Mouse (Mus musculus) left cerebral cortex, postnatal 10 days (tissue): ENCODE data around the gene Slc35b2. TPM values are rescaled to one million over a fixed set of nuclear protein-coding genes. Genes with fewer than 3 reads are reported as not detected.

Experiments
- DNase-seq, 2 experiments: peaks; one replicate each; pipeline ENCODE4 v3.0.0; 2021 to 2022; ENCODE audit warnings: low spot score in 2 of 2, mixed read lengths in 1 of 2; ENCODE audit errors: extremely low spot score in 1 of 2
- intact Hi-C: fragments of 180-260 bp; cut with DNase I; formaldehyde crosslinking; loops from one replicate; pipeline ENCODE4 v1.15.1; 2025
- total RNA-seq, 2 experiments: library from RNA; stranded (reverse); gene quantifications; 2 replicates each; pipeline ENCODE4 v1.2.3; 2021

The Slc35b2 gene
- 10 to 100 TPM; 43.8 to 46.7 TPM for total RNA-seq

DNA sequence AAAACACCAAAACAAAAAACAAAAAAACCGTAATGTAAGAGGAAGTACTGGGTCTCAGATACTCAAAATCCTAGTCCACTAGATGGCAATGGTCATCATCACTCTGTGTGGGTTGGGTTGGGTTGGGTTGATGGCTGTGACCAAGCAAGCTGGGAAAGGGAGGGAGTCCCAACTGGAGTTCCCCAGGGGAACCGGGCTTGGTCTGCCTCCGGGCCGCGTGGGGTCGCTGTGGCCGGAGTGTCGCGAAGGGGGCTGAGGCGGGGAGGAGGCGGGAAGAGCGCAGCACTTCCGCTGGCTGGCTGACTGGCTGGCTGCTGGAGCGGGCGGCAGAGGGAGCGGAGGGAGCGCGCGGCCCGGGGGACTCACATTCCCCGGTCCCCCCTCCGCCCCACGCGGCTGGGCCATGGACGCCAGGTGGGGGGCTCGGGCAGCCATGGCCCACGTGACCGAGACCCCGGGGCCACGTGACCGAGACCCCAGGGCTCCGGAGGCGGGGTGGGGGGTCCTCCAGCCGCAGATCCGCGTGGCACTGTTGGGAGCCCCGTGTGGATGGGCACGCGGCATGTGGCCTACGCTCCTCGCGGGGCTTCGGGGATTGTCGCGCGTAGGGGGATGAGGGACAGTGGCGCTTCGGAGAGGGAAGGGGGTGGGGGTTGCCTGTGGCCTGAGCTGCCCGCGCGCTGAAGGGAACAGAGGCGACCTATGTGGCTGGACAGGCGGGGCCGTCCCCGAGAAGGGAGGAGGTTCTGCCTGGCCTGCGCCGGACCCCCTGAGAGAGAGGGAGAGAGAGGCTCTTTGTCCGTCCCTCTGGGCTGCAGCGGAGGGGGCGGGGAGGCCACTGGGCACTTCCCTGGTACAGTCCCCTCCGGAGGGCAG lies at the start of gene Slc35b2:
Gene Slc35b2, plus strand, starts transcription at position 220 of the 876 bp plus-strand sequence.
- DNase-seq = peak; percentile 87 to 96
- intact Hi-C loops = loop anchor here (1.0 kb wide), 1 partner anchor 8 kb away; no protein-coding TSS in a partner anchor

DNA sequence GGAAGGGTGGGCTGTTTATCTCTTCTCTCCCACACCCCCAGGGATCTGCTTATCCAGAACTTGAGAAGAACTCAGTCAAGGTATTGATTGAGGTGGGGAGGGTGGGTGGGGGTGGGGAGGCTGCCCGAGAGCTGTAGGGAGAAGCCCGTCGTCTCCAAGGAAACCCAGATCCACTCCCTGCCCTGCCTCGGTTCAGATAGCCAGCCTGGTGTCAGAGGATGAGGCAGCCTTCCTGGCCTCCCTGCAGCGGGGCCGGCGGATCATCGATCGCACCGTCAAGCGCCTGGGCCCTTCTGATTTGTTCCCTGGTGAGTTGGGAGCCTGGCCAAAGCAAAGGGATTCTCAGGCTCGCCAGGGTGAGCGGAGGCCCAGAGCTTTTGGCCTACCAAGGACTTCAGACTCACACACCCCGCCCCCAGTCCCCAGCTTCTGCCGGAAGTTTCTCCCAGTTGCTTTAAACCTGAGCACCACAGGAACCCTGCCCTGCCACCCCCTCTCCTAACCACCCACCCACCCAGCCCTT lies 48.4 kb upstream of the Slc35b2 start:
- no peak for DNase-seq
- intact Hi-C loops = no loop called here

DNA sequence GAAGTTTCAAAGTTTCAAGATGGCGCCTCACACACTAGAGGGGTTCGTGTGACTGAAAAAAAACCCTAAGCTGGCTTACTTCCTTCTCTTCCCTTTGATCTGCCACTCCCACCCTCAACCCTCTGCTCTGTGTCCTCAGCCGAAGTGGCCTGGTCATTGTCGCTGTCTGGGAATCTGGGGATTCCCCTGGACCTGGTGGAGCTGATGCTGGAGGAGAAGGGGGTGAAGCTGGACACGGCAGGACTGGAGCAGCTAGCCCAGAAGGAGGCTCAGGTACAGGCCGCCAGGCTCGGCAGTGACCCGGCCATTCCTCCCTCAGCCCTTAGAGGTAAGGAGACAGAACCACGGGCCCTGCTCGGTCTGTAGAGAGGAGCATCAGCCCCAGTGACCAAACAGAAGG lies 47.9 kb upstream of the Slc35b2 start:
- DNase-seq = peak in 1 of 2 experiments; percentile 26
- intact Hi-C loops = loop anchor here (1.0 kb wide), 1 partner anchor 36 kb away; no protein-coding TSS in a partner anchor

DNA sequence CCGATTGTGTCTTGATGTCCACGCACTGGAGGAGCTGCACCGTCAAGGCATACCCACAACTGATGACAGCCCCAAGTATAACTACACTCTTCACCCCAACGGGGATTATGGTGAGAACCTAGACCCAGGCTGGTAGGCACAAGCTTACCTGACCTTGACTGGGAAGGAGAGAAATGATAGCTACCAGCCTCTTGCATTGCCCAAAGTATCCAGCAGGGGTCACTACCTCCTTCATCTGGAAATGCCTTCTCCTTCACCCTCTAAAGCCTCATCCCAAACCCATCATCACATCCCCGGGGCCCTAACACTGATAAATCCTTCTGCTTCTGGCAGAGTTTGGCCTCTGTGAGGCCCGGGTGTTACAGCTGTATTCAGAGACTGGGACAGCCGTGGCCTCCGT lies 47.2 kb upstream of the Slc35b2 start:
- intact Hi-C loops = loop anchor here (1.0 kb wide), 1 partner anchor 36 kb away; no protein-coding TSS in a partner anchor
- DNase-seq = peak; percentile 73 to 74

DNA sequence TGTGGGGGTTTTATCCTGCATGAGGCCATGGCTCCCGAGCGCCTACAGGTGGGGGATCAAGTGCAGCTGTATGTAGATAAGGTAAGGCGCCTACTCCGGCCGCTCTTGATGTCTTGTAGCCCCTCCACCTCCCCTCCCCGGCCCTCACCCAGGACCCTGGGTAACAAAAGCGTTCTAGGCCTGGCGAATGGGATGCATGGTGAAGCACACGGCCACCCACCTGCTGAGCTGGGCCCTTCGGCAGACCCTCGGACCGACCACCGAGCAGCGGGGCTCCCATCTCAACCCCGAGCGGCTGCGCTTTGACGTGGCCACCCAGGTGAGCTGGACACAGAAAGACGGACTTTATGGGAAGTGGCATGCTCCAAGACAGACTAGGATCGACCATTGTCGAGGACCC lies 46.5 kb upstream of the Slc35b2 start:
- peak in 1 of 2 experiments; percentile 29 for DNase-seq
- intact Hi-C loops = no loop called here

DNA sequence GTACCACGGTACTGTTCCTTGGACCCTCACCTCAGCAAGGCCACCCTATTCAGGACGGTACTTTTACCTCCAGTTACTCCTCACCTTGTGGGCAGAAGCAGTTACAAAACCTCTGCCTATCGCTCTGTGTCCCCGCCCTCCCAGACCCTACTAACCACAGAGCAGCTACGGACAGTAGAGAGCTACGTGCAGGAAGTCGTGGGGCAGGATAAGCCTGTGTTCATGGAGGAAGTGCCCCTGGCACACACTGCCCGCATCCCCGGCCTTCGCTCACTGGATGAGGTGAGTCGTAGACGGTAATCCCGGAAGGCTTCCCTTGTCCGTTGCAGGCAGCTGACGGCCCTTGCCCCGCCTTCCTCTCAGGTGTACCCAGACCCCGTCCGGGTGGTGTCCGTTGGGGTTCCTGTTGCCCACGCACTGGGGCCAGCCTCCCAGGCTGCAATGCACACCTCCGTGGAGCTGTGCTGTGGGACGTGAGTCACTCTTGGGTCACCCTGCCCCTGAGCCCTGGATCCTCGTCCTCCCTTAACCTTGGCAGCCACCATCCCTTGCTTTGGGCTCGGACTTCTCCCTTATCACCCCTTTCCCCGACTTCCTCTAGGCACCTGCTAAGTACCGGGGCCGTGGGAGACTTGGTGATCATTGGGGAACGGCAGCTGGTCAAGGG lies 46.0 kb upstream of the Slc35b2 start:
- intact Hi-C loops = no loop called here
- peak in 1 of 2 experiments; percentile 27 for DNase-seq

DNA sequence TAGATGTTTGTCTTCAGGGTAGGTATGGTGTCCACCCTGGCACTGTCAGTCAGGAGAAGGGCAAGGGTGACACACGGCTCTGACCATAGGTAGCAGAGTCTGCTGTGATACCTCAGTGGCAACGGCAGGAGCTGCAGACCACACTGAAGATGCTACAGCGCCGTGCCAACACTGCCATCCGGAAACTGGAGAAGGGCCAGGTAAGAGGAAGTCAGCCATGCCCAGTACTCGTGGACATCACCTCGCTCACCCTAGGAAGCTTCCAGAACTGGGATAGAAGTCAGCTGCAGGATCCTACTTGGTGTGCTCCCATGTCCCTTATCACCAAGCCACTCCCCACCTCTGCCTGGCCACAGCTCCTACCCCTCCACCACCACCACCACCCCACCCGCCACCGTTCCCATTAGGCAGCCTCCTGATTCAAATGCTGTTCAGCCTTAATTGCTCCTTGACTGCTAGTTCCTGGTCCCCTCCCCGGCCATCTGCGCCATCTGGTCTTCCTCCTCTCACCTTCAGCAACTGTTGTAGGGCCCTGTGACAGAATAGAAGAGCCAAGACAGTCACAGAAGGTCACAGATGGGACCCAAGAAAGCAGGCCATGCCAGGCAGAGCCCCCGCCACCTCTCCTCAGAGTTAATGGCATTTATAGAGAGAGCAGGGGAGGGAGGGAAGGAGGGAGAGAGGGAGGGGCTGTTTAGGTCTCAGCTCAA lies 44.8 kb upstream of the Slc35b2 start:
- intact Hi-C loops = no loop called here
- no peak for DNase-seq

DNA sequence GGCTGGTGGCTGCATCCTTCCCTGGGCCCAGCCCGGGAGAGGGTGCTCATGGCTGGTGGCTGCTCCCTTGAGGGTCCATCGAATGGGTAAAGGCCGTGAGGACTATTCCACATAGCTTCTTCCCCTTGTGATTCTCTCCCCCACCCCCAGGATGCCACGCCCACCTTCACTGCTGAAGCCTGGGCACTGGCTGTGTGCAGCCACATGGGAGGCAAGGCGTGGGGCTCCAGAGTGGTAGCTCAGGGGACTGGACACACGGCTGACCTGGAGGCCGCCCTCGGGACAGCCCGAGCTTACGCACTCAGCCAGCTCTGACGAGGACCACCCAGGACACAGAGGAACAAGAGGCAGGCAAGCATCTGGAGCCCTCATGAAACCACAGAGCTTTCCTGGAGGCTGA lies 43.5 kb upstream of the Slc35b2 start:
- DNase-seq = peak in 1 of 2 experiments; percentile 30
- intact Hi-C loops = no loop called here

DNA sequence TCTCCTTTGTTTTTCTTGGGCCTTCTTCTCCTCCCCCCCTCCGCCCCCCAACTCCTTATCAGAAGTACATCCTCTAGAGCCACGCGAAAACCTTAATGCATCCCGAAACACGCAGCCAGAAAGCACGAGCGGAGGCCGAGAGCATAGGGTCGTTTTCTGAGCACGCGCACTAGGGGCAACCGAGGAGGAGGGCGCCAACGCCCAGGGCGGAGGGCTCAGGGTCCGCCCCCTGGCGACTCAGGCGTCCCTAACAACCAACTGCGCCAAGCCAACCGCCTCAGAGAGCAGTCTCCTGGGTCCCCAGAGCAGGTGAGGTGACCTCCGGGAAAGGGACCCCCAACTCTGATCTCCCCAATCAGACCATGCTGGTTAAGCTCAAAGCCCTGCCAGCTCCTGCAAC lies 40.4 kb upstream of the Slc35b2 start, which contains the start of gene Tcte1:
Gene Tcte1, plus strand, starts transcription at position 172 of the 400 bp plus-strand sequence.
- DNase-seq = peak in 1 of 2 experiments; percentile 56
- intact Hi-C loops = no loop called here

DNA sequence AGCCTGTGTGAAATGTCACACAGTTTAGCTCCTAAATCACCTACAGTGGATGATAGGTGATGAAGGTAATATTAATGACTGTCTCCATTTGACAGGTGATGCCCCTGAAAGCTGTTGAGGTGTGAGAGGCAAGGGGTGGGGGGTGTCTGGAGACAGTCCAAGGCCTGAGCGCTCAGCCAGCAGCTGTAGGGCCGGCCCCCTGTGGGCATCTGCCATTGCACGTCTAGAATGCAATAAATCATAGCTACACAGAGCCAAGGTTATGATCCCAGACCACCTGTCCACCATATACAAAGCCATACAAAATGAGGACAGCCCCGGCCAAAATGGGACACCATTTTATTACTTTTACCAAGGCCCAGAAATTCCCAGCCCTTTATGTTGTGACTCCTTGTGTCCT lies 38.7 kb upstream of the Slc35b2 start:
- intact Hi-C loops = no loop called here

DNA sequence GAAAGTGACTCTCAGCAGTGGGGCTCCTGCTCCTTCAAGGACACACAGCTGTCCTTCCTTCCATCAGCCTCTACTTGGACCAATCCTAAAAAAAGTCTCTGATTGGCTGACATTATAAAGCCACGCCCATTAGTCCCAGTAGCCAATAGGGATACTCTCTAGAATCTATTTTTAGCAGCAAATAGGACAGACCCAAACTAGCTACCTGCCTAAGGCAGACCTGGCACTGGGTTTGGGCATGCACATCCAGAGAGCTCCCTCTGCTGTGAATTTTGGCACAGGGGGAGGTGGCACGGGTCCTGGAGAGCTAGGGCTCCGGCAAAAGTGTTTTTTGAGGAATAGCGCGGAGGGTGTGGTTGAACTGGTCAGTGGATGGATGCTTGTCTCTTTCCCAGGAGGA lies 37.1 kb upstream of the Slc35b2 start:
- intact Hi-C loops = no loop called here
- no peak for DNase-seq

More for the DNA sequence above, 38.7 kb upstream of the Slc35b2 start:
- DNase-seq = peak in 1 of 2 experiments; percentile 21

DNA sequence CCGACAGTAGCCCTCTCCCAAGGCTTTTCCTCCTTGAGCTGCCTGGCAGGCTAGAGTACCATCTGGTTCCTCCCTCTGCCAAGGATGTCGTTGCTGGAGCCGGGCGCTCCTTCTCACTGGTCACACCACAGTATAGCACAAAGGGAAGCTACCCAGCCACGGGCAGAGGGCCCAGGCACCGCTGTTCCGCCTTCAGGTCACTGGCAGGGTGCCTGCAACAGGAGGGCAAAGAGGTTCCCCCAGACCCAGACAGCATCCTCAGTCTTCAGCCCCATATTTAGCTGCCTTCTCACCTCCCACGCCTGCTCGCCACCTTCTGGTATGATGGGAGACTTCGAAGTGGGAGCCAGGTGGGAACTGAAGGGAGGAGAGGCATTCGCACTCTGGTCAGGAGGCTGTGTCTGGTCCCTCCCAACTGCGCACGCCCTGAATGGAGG lies 33.3 kb upstream of the Slc35b2 start:
- peak; percentile 61 to 74 for DNase-seq
- intact Hi-C loops = no loop called here

DNA sequence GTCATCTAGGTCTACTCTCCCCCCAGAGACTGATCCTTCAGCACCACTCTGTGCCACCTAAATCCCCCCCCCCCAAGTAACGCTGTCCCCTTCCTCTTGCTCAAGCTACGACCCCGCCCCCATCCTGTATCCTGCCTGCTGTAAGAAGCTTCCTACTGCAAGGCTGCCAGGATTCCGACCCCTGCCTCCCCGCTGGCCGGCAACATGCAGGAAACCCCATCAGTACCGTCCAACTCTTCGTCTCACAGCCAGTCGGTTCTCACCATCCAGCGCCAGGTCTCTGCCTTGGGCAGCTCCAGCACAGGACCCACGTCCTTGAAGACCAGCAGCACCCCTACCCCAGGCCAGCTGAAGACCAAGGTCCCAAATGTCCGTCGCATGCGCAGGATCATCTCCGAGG lies 30.8 kb upstream of the Slc35b2 start:
- peak in 1 of 2 experiments; percentile 36 for DNase-seq
- intact Hi-C loops = no loop called here

DNA sequence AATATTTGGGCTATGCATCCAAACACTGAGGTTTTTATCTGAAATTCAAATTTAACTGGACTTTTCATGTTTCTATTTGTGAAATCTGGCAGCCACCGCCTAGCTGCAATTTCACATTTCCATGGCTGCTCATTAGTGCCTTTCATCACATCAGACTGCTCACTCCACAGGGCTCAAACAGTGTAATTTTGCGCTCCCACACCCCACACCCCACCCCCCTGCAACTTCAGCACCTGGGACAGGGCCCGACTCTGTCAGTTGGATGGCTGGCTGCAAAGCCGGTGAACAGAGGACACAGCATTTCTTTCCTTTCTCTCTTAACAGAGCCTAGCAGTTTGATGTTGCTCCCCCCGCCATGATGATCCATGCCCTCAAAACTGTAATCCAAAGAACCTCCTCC lies 27.4 kb upstream of the Slc35b2 start:
- DNase-seq = peak in 1 of 2 experiments; percentile 20
- intact Hi-C loops = no loop called here

DNA sequence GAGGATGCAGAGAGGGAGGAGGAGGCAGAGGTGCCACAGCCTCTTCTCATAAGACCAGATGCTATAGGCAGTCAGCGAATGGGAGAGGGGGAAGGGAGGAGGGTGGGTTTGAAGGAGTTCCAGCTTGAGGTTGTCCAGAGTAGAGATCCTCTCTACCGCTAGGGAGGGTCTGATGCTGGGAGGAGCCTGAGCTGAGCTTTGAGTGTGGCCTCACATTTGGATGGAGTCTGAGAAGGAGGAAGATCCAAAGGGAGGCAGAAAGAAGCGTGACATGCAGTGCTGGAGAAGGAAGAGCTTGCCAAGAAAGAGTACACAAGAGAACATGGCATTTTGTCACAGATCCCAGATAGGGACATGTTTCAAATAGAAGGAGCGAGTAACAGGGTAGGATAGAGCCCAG lies 25.3 kb upstream of the Slc35b2 start:
- no peak for DNase-seq
- intact Hi-C loops = no loop called here

DNA sequence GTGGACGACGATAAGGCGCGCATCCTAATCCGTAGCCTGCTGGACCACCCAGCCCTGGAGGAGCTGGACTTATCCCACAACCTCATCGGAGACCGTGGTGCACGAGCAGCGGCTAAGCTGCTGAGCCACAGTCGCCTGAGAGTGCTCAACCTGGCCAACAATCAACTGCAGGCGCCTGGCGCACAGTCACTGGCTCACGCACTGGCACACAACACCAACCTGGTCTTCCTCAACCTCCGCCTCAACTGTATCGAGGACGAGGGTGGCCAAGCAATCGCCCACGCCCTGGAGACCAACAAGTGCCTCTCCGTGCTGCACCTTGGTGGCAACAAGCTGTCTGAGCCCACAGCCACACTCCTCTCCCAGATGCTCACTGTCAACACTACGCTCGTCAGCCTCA lies 24.0 kb upstream of the Slc35b2 start:
- peak in 1 of 2 experiments; percentile 28 for DNase-seq
- intact Hi-C loops = no loop called here

DNA sequence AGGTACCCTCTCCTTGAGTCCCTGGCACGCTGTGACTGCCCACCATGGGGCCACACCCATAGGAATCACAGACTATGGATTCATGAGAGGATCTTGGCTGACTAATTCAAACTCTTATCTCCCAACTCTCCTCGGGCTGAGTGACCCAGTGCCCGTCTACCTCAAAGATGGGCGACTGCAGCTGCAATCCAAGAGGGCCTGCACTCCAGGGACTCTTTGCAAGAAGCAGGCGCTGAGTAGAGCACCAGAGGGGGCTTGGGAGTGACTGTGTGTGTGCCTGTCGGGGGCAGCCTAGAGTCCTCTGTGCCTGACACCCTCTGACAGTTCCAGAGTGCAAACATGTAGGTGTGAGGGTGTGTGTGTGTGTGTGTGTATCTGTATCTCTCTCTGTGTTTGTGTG lies 21.5 kb upstream of the Slc35b2 start:
- DNase-seq = peak in 1 of 2 experiments; percentile 22

DNA sequence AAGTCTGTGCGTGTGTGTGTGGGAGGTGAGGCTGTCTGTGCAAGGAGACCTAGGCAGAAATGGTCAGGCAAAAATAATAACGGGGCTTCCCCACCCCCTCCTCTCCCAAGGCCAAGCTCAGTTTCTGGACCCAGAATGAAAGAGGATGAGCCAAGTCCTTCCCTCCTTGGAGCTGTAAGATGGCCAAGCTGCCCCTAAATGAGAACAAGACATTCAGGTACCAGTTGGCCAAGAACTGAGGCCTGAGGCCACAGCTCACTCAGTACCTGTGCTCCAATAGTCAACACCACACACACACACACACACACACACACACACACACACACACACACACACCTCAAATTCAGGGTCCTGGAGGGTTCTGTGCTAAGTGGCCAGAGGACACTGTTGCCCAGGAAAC lies 21.0 kb upstream of the Slc35b2 start:
- intact Hi-C loops = no loop called here
- no peak for DNase-seq

More for the DNA sequence above, 21.5 kb upstream of the Slc35b2 start:
- intact Hi-C loops = no loop called here

DNA sequence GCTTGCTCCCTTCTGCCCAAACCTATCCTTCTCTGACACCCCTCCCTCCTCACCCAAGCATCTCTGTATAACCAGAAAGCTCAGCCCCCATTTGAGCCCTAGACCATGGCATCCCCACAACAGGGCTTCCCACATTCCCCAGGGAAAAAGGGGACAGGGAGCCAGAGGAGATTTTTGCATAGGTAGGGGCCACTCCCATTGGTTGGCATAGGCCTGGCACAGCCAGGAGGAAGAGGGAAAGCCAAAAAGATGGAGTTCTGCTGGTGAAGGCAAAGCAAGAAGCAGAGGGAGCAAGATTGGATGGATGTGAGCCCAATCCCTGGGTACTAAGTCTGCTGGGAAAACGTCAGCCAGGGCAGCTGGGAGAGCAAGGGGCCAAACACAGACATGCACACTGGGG lies 20.6 kb upstream of the Slc35b2 start:
- peak in 1 of 2 experiments; percentile 20 for DNase-seq
- intact Hi-C loops = no loop called here
